Mouse (Mus musculus): ENCODE measurements around the gene Dchs2. TPM values are rescaled to one million over a fixed set of nuclear protein-coding genes. Genes with fewer than 3 reads are reported as not detected.

Gene Dchs2
- total RNA-seq (2021) (under 1 TPM; 0.52 to 0.80 TPM), polyA plus RNA-seq (2012; rRNA removed) (0.14 and 0.23 TPM in 2 replicates)
- long read RNA-seq: 0 reads

- no peaks in the 10 kb centered on the region for H3K4me1 ChIP-seq (ENCODE audit: control insufficient read depth, insufficient read depth, low read length)
- H3K27ac ChIP-seq: no peak within 1 kb of the TSS
- TF ChIP-seq EP300 (IDR thresholded peaks at IDR 0.05; ENCODE audit: insufficient read depth, low read depth, low read length): no peak
- no peak for TF ChIP-seq CTCF (IDR thresholded peaks at IDR 0.05)
- TF ChIP-seq POLR2A (IDR thresholded peaks at IDR 0.05; ENCODE audit: insufficient read depth, low read depth, low read length): no peak
- intact Hi-C loops (cut with DNase I): no loop called here
- H3K9ac ChIP-seq (ENCODE audit: low read depth, low read length): no peak within 1 kb of the TSS
- DNase-seq: peak; percentile 17 to 32
- H3K36me3 ChIP-seq (ENCODE audit: control insufficient read depth, insufficient read depth, low read length): no peaks in the 10 kb centered on the region
- WGBS: 2% methylated on average over 55 of the region's 55 CpGs
- peaks cover 15% of the 10 kb centered on the region for H3K27me3 ChIP-seq (ENCODE audit: control insufficient read depth, insufficient read depth, low read length)
- no peaks in the 10 kb centered on the region for H3K79me2 ChIP-seq (replicated peaks; ENCODE audit: control insufficient read depth, insufficient read depth, low read length)
- H3K4me3 ChIP-seq: peak within 1 kb of the TSS; percentile 46
These were observed at the start of gene Dchs2 for GRCm38 (mm10) chr3:83127726-83128448. Gene Dchs2 (plus strand): TSS chr3:83127948.

GRCm38 (mm10) chr3:83080567-83081055 is 47.1 kb upstream of the Dchs2 start:
- no peaks in the 10 kb centered on the region for H3K79me2 ChIP-seq (replicated peaks; ENCODE audit: control insufficient read depth, insufficient read depth, low read length)
- no peaks in the 10 kb centered on the region for H3K36me3 ChIP-seq (ENCODE audit: control insufficient read depth, insufficient read depth, low read length)
- H3K27ac ChIP-seq: no peak overlapping the region
- peak; percentile 33 to 44 for DNase-seq
- intact Hi-C loops (cut with DNase I): no loop called here
- WGBS: 4% methylated on average over 11 of the region's 11 CpGs
- no peaks in the 10 kb centered on the region for H3K27me3 ChIP-seq (ENCODE audit: control insufficient read depth, insufficient read depth, low read length)
- no peak overlapping the region for H3K9ac ChIP-seq (ENCODE audit: low read depth, low read length)
- TF ChIP-seq POLR2A (IDR thresholded peaks at IDR 0.05; ENCODE audit: insufficient read depth, low read depth, low read length) (no peak), CTCF (IDR thresholded peaks at IDR 0.05) (peak; percentile 96)
- no peaks in the 10 kb centered on the region for H3K4me1 ChIP-seq (ENCODE audit: control insufficient read depth, insufficient read depth, low read length)
- H3K4me3 ChIP-seq: no peak overlapping the region

GRCm38 (mm10) chr3:83097586-83097985 is 30.2 kb upstream of the Dchs2 start:
- WGBS: 85% methylated on average over 6 of the region's 6 CpGs
- H3K4me3 ChIP-seq: no peak overlapping the region
- no peaks in the 10 kb centered on the region for H3K27me3 ChIP-seq (ENCODE audit: control insufficient read depth, insufficient read depth, low read length)
- TF ChIP-seq EP300 (IDR thresholded peaks at IDR 0.05; ENCODE audit: insufficient read depth, low read depth, low read length) (no peak), CTCF (IDR thresholded peaks at IDR 0.05) (no peak), POLR2A (IDR thresholded peaks at IDR 0.05; ENCODE audit: insufficient read depth, low read depth, low read length) (no peak)
- H3K9ac ChIP-seq (ENCODE audit: low read depth, low read length): no peak overlapping the region
- no peaks in the 10 kb centered on the region for H3K4me1 ChIP-seq (ENCODE audit: control insufficient read depth, insufficient read depth, low read length)
- no peaks in the 10 kb centered on the region for H3K79me2 ChIP-seq (replicated peaks; ENCODE audit: control insufficient read depth, insufficient read depth, low read length)
- no peak overlapping the region for H3K27ac ChIP-seq
- no peak for DNase-seq
- intact Hi-C loops (cut with DNase I): no loop called here
- no peaks in the 10 kb centered on the region for H3K36me3 ChIP-seq (ENCODE audit: control insufficient read depth, insufficient read depth, low read length)

GRCm38 (mm10) chr3:83098546-83099034 is 29.2 kb upstream of the Dchs2 start:
- no peaks in the 10 kb centered on the region for H3K4me1 ChIP-seq (ENCODE audit: control insufficient read depth, insufficient read depth, low read length)
- no peaks in the 10 kb centered on the region for H3K27me3 ChIP-seq (ENCODE audit: control insufficient read depth, insufficient read depth, low read length)
- no peak overlapping the region for H3K27ac ChIP-seq
- H3K36me3 ChIP-seq (ENCODE audit: control insufficient read depth, insufficient read depth, low read length): no peaks in the 10 kb centered on the region
- H3K79me2 ChIP-seq (replicated peaks; ENCODE audit: control insufficient read depth, insufficient read depth, low read length): no peaks in the 10 kb centered on the region
- WGBS: 20% methylated on average over 14 of the region's 14 CpGs
- no peak overlapping the region for H3K9ac ChIP-seq (ENCODE audit: low read depth, low read length)
- DNase-seq: no peak
- TF ChIP-seq EP300 (IDR thresholded peaks at IDR 0.05; ENCODE audit: insufficient read depth, low read depth, low read length): no peak
- TF ChIP-seq POLR2A (IDR thresholded peaks at IDR 0.05; ENCODE audit: insufficient read depth, low read depth, low read length): no peak
- TF ChIP-seq CTCF (IDR thresholded peaks at IDR 0.05): no peak
- H3K4me3 ChIP-seq: no peak overlapping the region; the same call in 1 of the 2 replicates
- intact Hi-C loops (cut with DNase I): no loop called here

- WGBS: 100% methylated on average over 1 of the region's 1 CpGs
- TF ChIP-seq POLR2A (IDR thresholded peaks at IDR 0.05; ENCODE audit: insufficient read depth, low read depth, low read length) (no peak), EP300 (IDR thresholded peaks at IDR 0.05; ENCODE audit: insufficient read depth, low read depth, low read length) (no peak), CTCF (IDR thresholded peaks at IDR 0.05) (no peak)
- no peak overlapping the region for H3K9ac ChIP-seq (ENCODE audit: low read depth, low read length)
These were observed 28.6 kb upstream of the Dchs2 start for GRCm38 (mm10) chr3:83099139-83099538.

GRCm38 (mm10) chr3:83099651-83100050 is 28.1 kb upstream of the Dchs2 start:
- Histone ChIP-seq H3K27ac (no peak overlapping the region), H3K79me2 (replicated peaks; ENCODE audit: control insufficient read depth, insufficient read depth, low read length) (no peaks in the 10 kb centered on the region), H3K4me1 (ENCODE audit: control insufficient read depth, insufficient read depth, low read length) (no peaks in the 10 kb centered on the region), H3K27me3 (ENCODE audit: control insufficient read depth, insufficient read depth, low read length) (no peaks in the 10 kb centered on the region), H3K9ac (ENCODE audit: low read depth, low read length) (no peak overlapping the region), H3K4me3 (no peak overlapping the region), H3K36me3 (ENCODE audit: control insufficient read depth, insufficient read depth, low read length) (no peaks in the 10 kb centered on the region)
- no peak for DNase-seq
- TF ChIP-seq POLR2A (IDR thresholded peaks at IDR 0.05; ENCODE audit: insufficient read depth, low read depth, low read length) (no peak), CTCF (IDR thresholded peaks at IDR 0.05) (no peak), EP300 (IDR thresholded peaks at IDR 0.05; ENCODE audit: insufficient read depth, low read depth, low read length) (no peak)
- intact Hi-C loops (cut with DNase I): no loop called here
- 76% methylated on average over 6 of the region's 6 CpGs for WGBS

More at GRCm38 (mm10) chr3:83099139-83099538, 28.6 kb upstream of the Dchs2 start:
- DNase-seq: no peak
- H3K36me3 ChIP-seq (ENCODE audit: control insufficient read depth, insufficient read depth, low read length): no peaks in the 10 kb centered on the region
- intact Hi-C loops (cut with DNase I): no loop called here
- no peaks in the 10 kb centered on the region for H3K79me2 ChIP-seq (replicated peaks; ENCODE audit: control insufficient read depth, insufficient read depth, low read length)
- no peaks in the 10 kb centered on the region for H3K27me3 ChIP-seq (ENCODE audit: control insufficient read depth, insufficient read depth, low read length)
- no peak overlapping the region for H3K4me3 ChIP-seq
- H3K27ac ChIP-seq: no peak overlapping the region
- no peaks in the 10 kb centered on the region for H3K4me1 ChIP-seq (ENCODE audit: control insufficient read depth, insufficient read depth, low read length)
